Mouse (Mus musculus): Measurements from ENCODE around the gene Ticam1. TPM values are rescaled to one million over a fixed set of nuclear protein-coding genes. Genes with fewer than 3 reads are reported as not detected.

Ticam1 gene
- total and polyA plus RNA-seq, 3 experiments, result 6.4 to 18.6 (median 17.6) TPM

DNA sequence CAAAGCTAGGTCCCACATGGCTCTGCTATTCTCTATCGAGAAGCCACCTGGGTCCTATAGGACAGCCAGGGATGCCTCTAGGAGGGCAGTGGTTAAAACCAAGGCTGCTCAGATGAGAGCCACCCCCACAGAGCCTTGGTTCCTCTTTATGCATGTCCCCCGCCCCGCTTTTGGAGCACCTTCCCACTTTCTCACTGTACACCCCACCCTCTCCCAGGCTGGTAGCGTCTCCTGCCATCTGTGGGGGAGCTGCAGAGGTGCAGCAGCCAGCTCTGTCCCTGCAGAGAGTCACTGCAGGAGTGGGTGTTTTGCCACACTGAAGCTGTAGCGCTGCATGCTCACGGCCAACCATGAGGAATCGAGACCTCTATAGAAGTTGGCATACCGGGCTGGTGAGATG is 6.7 kb upstream of the Ticam1 start:
- dilution Hi-C loops (cut with MboI; ENCODE audit: extremely low pct_ligation_motif_present, extremely low pct_unique_long_range_greater_than_20kb, low sequenced_read_pairs) (no loop called here), in situ Hi-C loops (cut with MboI; ENCODE audit: low pct_ligation_motif_present, low pct_unique_long_range_greater_than_20kb, low sequenced_read_pairs) (no loop called here)
- Histone ChIP-seq H3K4me1 (ENCODE audit: control insufficient read depth in 1 of 2, insufficient read depth in 2 of 2) (peaks cover 26 to 52% of the 10 kb centered on the region in 2 experiments), H3K9me3 (replicated peaks; ENCODE audit: low read length) (no peaks in the 10 kb centered on the region), H3K27me3 (replicated peaks) (no peaks in the 10 kb centered on the region), H3K4me3 (replicated peaks in 1 of 3; ENCODE audit: low read depth in 2 of 3, low read length in 2 of 3, poor library complexity in 1 of 3) (no peak overlapping the region), H3K27ac (ENCODE audit: insufficient read depth, low read depth) (no peak overlapping the region), H3K36me3 (replicated peaks in 1 of 2; ENCODE audit: control insufficient read depth in 1 of 2, insufficient read depth in 1 of 2, low read length in 1 of 2) (peaks cover 49 to 78% of the 10 kb centered on the region in 2 experiments), H3K79me2 (replicated peaks; ENCODE audit: control insufficient read depth, extremely low read depth, insufficient read depth, poor library complexity, severe bottlenecking) (no peaks in the 10 kb centered on the region), H3K4me2 (ENCODE audit: insufficient read depth, low read depth, poor library complexity, severe bottlenecking) (no peak overlapping the region), H3K9ac (ENCODE audit: insufficient read depth, low read depth) (no peak overlapping the region)
- TF ChIP-seq ZMIZ1 (IDR thresholded peaks at IDR 0.05; ENCODE audit: low read depth, low read length) (no peak), MYC (IDR thresholded peaks at IDR 0.05; ENCODE audit: low read depth, low read length) (no peak), NRF1 (IDR thresholded peaks at IDR 0.05; ENCODE audit: low read depth, low read length) (no peak), SMC3 (IDR thresholded peaks at IDR 0.05; ENCODE audit: low read depth, low read length) (no peak), MXI1 (IDR thresholded peaks at IDR 0.05; ENCODE audit: low read depth, low read length) (no peak), POLR2AphosphoS2 (IDR thresholded peaks at IDR 0.05; ENCODE audit: low read depth, low read length) (no peak), TBP (conservative IDR thresholded peaks at IDR 0.05; ENCODE audit: low read depth, low read length) (no peak), JUND (conservative IDR thresholded peaks at IDR 0.05; ENCODE audit: low read depth, low read length) (no peak), USF1 (IDR thresholded peaks at IDR 0.05; ENCODE audit: low read depth, low read length) (no peak), KAT2A (IDR thresholded peaks at IDR 0.05; ENCODE audit: insufficient replicate concordance, low read length) (no peak), MEF2A (IDR thresholded peaks at IDR 0.05; ENCODE audit: borderline replicate concordance, low read depth, low read length) (no peak), GABPA (IDR thresholded peaks at IDR 0.05; ENCODE audit: insufficient replicate concordance, low read depth, low read length) (no peak), HCFC1 (IDR thresholded peaks at IDR 0.05; ENCODE audit: low read depth, low read length) (no peak)
- no peak for DNase-seq (ENCODE audit: extremely low read depth)

- dilution Hi-C loops (cut with MboI; ENCODE audit: extremely low pct_ligation_motif_present, extremely low pct_unique_long_range_greater_than_20kb, low sequenced_read_pairs), result no loop called here
- no peak overlapping the region for H3K27ac ChIP-seq (ENCODE audit: insufficient read depth, low read depth)
- peaks cover 25 to 52% of the 10 kb centered on the region in 2 experiments for H3K4me1 ChIP-seq (ENCODE audit: control insufficient read depth in 1 of 2, insufficient read depth in 2 of 2)
- in situ Hi-C loops (cut with MboI; ENCODE audit: low pct_ligation_motif_present, low pct_unique_long_range_greater_than_20kb, low sequenced_read_pairs), result no loop called here
- no peaks in the 10 kb centered on the region for H3K9me3 ChIP-seq (replicated peaks; ENCODE audit: low read length)
- no peak overlapping the region for H3K4me3 ChIP-seq (replicated peaks in 1 of 3; ENCODE audit: low read depth in 2 of 3, low read length in 2 of 3, poor library complexity in 1 of 3)
- no peak overlapping the region for H3K4me2 ChIP-seq (ENCODE audit: insufficient read depth, low read depth, poor library complexity, severe bottlenecking)
- no peak for TF ChIP-seq POLR2AphosphoS2 (IDR thresholded peaks at IDR 0.05; ENCODE audit: low read depth, low read length)
- TF ChIP-seq ZNF384 (IDR thresholded peaks at IDR 0.05; ENCODE audit: low read depth, low read length), result no peak
- TF ChIP-seq MAFK (IDR thresholded peaks at IDR 0.05; ENCODE audit: insufficient replicate concordance, low read length), result no peak
- no peak for TF ChIP-seq ZKSCAN1 (IDR thresholded peaks at IDR 0.05; ENCODE audit: borderline replicate concordance, low read depth, low read length)
- no peak for TF ChIP-seq UBTF (IDR thresholded peaks at IDR 0.05; ENCODE audit: low read depth, low read length)
- no peak for TF ChIP-seq USF2 (conservative IDR thresholded peaks at IDR 0.05; ENCODE audit: low read depth, low read length)
- TF ChIP-seq MXI1 (IDR thresholded peaks at IDR 0.05; ENCODE audit: low read depth, low read length), result no peak
- TF ChIP-seq HCFC1 (IDR thresholded peaks at IDR 0.05; ENCODE audit: low read depth, low read length), result no peak
- no peak for TF ChIP-seq BHLHE40 (IDR thresholded peaks at IDR 0.05; ENCODE audit: low read depth, low read length)
- no peak for TF ChIP-seq E2F4 (IDR thresholded peaks at IDR 0.05; ENCODE audit: insufficient replicate concordance, low read depth, low read length)
- TF ChIP-seq PAX5 (IDR thresholded peaks at IDR 0.05; ENCODE audit: low read length), result no peak
- no peak for TF ChIP-seq CTCF (conservative IDR thresholded peaks at IDR 0.05 in 1 of 2, IDR thresholded peaks at IDR 0.05 in 1 of 2; ENCODE audit: low read depth in 2 of 2, low read length in 2 of 2)
- TF ChIP-seq IRF4 (IDR thresholded peaks at IDR 0.05; ENCODE audit: low read depth, low read length), result no peak
- TF ChIP-seq KAT2A (IDR thresholded peaks at IDR 0.05; ENCODE audit: insufficient replicate concordance, low read length), result no peak
- no peak for TF ChIP-seq GABPA (IDR thresholded peaks at IDR 0.05; ENCODE audit: insufficient replicate concordance, low read depth, low read length)
- no peak for TF ChIP-seq ETS1 (conservative IDR thresholded peaks at IDR 0.05; ENCODE audit: low read depth, low read length)
- TF ChIP-seq CHD2 (IDR thresholded peaks at IDR 0.05; ENCODE audit: low read length), result no peak
- TF ChIP-seq TBP (conservative IDR thresholded peaks at IDR 0.05; ENCODE audit: low read depth, low read length), result no peak
- H3K27me3 ChIP-seq (replicated peaks), result no peaks in the 10 kb centered on the region
- no peaks in the 10 kb centered on the region for H3K79me2 ChIP-seq (replicated peaks; ENCODE audit: control insufficient read depth, extremely low read depth, insufficient read depth, poor library complexity, severe bottlenecking)
- H3K36me3 ChIP-seq (replicated peaks in 1 of 2; ENCODE audit: control insufficient read depth in 1 of 2, insufficient read depth in 1 of 2, low read length in 1 of 2), result peaks cover 49 to 81% of the 10 kb centered on the region in 2 experiments
- no peak for DNase-seq (ENCODE audit: extremely low read depth)
- H3K9ac ChIP-seq (ENCODE audit: insufficient read depth, low read depth), result no peak overlapping the region
Observed at GRCm38 (mm10) chr17:56282802-56283201, 6.2 kb upstream of the Ticam1 start.

All from CH12.LX (cell line).